11 mouse cellular contexts compared by ENCODE assay signal in the genomic region with DNA sequence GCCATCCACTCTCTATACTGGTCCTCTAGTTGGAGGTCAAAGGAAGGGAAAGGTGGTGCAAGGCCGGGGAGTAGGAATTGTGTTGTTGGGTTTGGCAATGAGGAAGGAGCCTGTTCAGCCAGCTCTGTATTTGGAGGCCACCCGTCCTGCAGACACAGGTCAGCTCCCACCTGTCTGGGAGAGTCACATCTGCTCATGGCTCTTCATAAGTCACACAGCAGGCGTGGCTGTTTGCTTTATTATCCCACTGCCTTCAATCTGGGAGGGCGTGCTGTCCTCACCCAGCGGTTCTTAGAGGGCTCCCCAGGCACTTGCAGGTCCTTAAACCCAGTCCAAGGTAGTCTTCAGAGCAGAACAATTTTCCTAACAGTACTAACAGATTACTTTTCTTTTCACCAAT. TPM values are rescaled to one million over a fixed set of nuclear protein-coding genes. Genes with fewer than 3 reads are reported as not detected.
DNase-seq lines count a peak whose midpoint lies in the region; ATAC-seq lines count a peak whose summit lies in the region.
"Had no signal": no experiment of that assay in that cellular context is flagged by ENCODE, and none has a peak within 500 bp of the region (broad histone marks: within the 10 kb centered on the region; RNA-seq: fewer than 3 reads in every experiment).

No protein-coding gene starts in this region.

- ATAC-seq in heart, embryonic 12.5 days (ENCODE audit: insufficient number of reproducible peaks, low FRiP score): no peak
- no peak for ATAC-seq in liver, embryonic 13.5 days (ENCODE audit: low read depth)
- no peak for ATAC-seq in stomach, embryonic 15.5 days (ENCODE audit: insufficient read depth, low FRiP score, low read depth)

- peak; percentile 76 for DNase-seq in heart, adult 11 months
- peak; percentile 37 to 53 for DNase-seq in spleen, postnatal 10 days (ENCODE audit: low spot score in 2 of 2)
- no peak for DNase-seq in spleen, postnatal 36 days (ENCODE audit: low spot score in 2 of 2)
- no peak for DNase-seq in liver, embryonic 13.5 days
- DNase-seq in cerebellum, postnatal 25 days: no peak
- DNase-seq in gastrocnemius, adult 18-20 months (ENCODE audit: low spot score): no peak
- DNase-seq: adrenal gland, postnatal 10 days; kidney, postnatal 10 days; lung, adult 2 months had no signal

- no peak overlapping the region for H3K4me3 ChIP-seq in heart, embryonic 12.5 days
- H3K4me3 ChIP-seq in liver, embryonic 13.5 days (replicated peaks): peak overlapping the region; percentile 52; the same call in 1 of the 2 replicates
- H3K4me3 ChIP-seq in stomach, embryonic 15.5 days (replicated peaks): no peak overlapping the region

- 77% methylated on average over 5 of the region's 5 CpGs for WGBS in heart, embryonic 12.5 days
- 59% methylated on average over 5 of the region's 5 CpGs for WGBS in liver, embryonic 13.5 days (ENCODE audit: insufficient replicate concordance)
- WGBS in stomach, embryonic 15.5 days: 61% methylated on average over 5 of the region's 5 CpGs

- peaks cover 24% of the 10 kb centered on the region for H3K4me1 ChIP-seq in heart, embryonic 12.5 days (replicated peaks)
- H3K4me1 ChIP-seq in liver, embryonic 13.5 days (replicated peaks): peaks cover 100% of the 10 kb centered on the region
- H3K4me1 ChIP-seq in stomach, embryonic 15.5 days: peaks cover 8% of the 10 kb centered on the region; the same call in 1 of the 2 replicates

- H3K36me3 ChIP-seq in heart, embryonic 12.5 days: no peaks in the 10 kb centered on the region
- H3K36me3 ChIP-seq in liver, embryonic 13.5 days: no peaks in the 10 kb centered on the region
- no peaks in the 10 kb centered on the region for H3K36me3 ChIP-seq in stomach, embryonic 15.5 days

- no peaks in the 10 kb centered on the region for H3K27me3 ChIP-seq in heart, embryonic 12.5 days (replicated peaks)
- H3K27me3 ChIP-seq in liver, embryonic 13.5 days: no peaks in the 10 kb centered on the region
- no peaks in the 10 kb centered on the region for H3K27me3 ChIP-seq in stomach, embryonic 15.5 days (replicated peaks)

- no peak overlapping the region for H3K9ac ChIP-seq in heart, embryonic 12.5 days
- peak overlapping the region; percentile 81 for H3K9ac ChIP-seq in liver, embryonic 13.5 days
- H3K9ac ChIP-seq in stomach, embryonic 15.5 days: no peak overlapping the region

- no peaks in the 10 kb centered on the region for H3K9me3 ChIP-seq in heart, embryonic 12.5 days (replicated peaks)
- H3K9me3 ChIP-seq in liver, embryonic 13.5 days (replicated peaks): no peaks in the 10 kb centered on the region
- H3K9me3 ChIP-seq in stomach, embryonic 15.5 days: no peaks in the 10 kb centered on the region

- H3K4me2 ChIP-seq in heart, embryonic 12.5 days: no peak overlapping the region
- peak overlapping the region; percentile 72 for H3K4me2 ChIP-seq in liver, embryonic 13.5 days
- H3K4me2 ChIP-seq in stomach, embryonic 15.5 days: no peak overlapping the region

- H3K27ac ChIP-seq in heart, embryonic 12.5 days (ENCODE audit: poor library complexity, severe bottlenecking): no peak overlapping the region
- peak overlapping the region; percentile 100 for H3K27ac ChIP-seq in liver, embryonic 13.5 days
- H3K27ac ChIP-seq in stomach, embryonic 15.5 days: peak overlapping the region; percentile 44; the same call in 1 of the 2 replicates

RNA-seq across cellular contexts. Expression of a gene that starts 49.9 kb away (rescaled TPM):
- 15.9 and 16.6 TPM in 2 replicates for polyA plus RNA-seq in heart, embryonic 12.5 days (2016; fragmentation: Nextera tagmentation; extraction: Ambion mirVana)
- 31.4 and 35.1 TPM in 2 replicates for polyA plus RNA-seq in liver, embryonic 13.5 days (2015; fragmentation: Nextera tagmentation; extraction: Ambion mirVana)
- 18.0 and 19.1 TPM in 2 replicates for polyA plus RNA-seq in stomach, embryonic 15.5 days (2015; fragmentation: Nextera tagmentation; extraction: Ambion mirVana)
- total RNA-seq in gastrocnemius, adult 18-20 months (2021): 100 to 1,000 TPM in 1 of 2 experiments, 10 to 100 TPM in 1; 57.4 to 111 TPM

RNA-seq across cellular contexts. Expression of a gene that starts 55.3 kb away (rescaled TPM):
- polyA plus RNA-seq in heart, embryonic 12.5 days (2016; fragmentation: Nextera tagmentation; extraction: Ambion mirVana): 7.6 and 8.0 TPM in 2 replicates
- 0.43 and 0.59 TPM in 2 replicates for polyA plus RNA-seq in liver, embryonic 13.5 days (2015; fragmentation: Nextera tagmentation; extraction: Ambion mirVana)
- polyA plus RNA-seq in stomach, embryonic 15.5 days (2015; fragmentation: Nextera tagmentation; extraction: Ambion mirVana): 5.7 and 6.1 TPM in 2 replicates
- 1 to 10 TPM in 1 of 2 experiments, under 1 TPM in 1; 0.94 to 1.2 TPM for total RNA-seq in gastrocnemius, adult 18-20 months (2021)

Comparison
In these comparisons a context has a peak if more than half of its experiments do, and no peak if none do; other contexts are left out.
1. DNase-seq: peak in heart, adult 11 months (single experiment) and spleen, postnatal 10 days (2 of 2); none in spleen, postnatal 36 days (0 of 2), liver, embryonic 13.5 days (single experiment), cerebellum, postnatal 25 days (0 of 2) and gastrocnemius, adult 18-20 months (single experiment).